Mouse (Mus musculus) myocyte (in vitro differentiated cells): Measurements from ENCODE around the gene Zfp354b. TPM values are rescaled to one million over a fixed set of nuclear protein-coding genes. Genes with fewer than 3 reads are reported as not detected.

Source experiments
- H3K27me3 ChIP-seq: one replicate; pipeline ENCODE4 v1.6.1; 2011; ENCODE audit not compliant: control insufficient read depth, insufficient read depth, insufficient read length
- H3K36me3 ChIP-seq: one replicate; pipeline ENCODE4 v1.6.1; 2011; ENCODE audit not compliant: control insufficient read depth, insufficient read depth
- H3K4me2 ChIP-seq: one replicate; pipeline ENCODE4 v1.6.1; 2011; ENCODE audit warnings: low read depth, control low read depth
- H3K4me3 ChIP-seq: one replicate; pipeline ENCODE4 v1.5.1; 2011; ENCODE audit warnings: mild to moderate bottlenecking, control low read depth, moderate library complexity
- H3K79me2 ChIP-seq: one replicate; pipeline ENCODE4 v1.6.1; 2011; ENCODE audit not compliant: control insufficient read depth, insufficient read depth
- H3ac ChIP-seq: one replicate; pipeline ENCODE4 v1.6.1; 2011; ENCODE audit not compliant: control insufficient read depth, insufficient read length
- CEBPB ChIP-seq: IDR thresholded peaks from 2 replicates; pipeline ENCODE4 v1.6.1; 2011; ENCODE audit warnings: mild to moderate bottlenecking, moderate library complexity; ENCODE audit not compliant: poor library complexity, insufficient read depth, severe bottlenecking
- E2F4 ChIP-seq: IDR thresholded peaks from one replicate; pipeline ENCODE4 v1.6.1; 2011; ENCODE audit warnings: mild to moderate bottlenecking, control low read depth, moderate library complexity; ENCODE audit not compliant: insufficient read depth
- MAX ChIP-seq: IDR thresholded peaks from one replicate; pipeline ENCODE4 v1.6.1; 2011; ENCODE audit warnings: low read depth, mild to moderate bottlenecking, control low read depth
- MYOD1 ChIP-seq, 3 experiments: IDR thresholded peaks; one replicate each; pipeline ENCODE4 v1.6.1; 2011; ENCODE audit warnings: control low read depth in 2 of 3, low read depth in 2 of 3, mild to moderate bottlenecking in 2 of 3, moderate library complexity in 1 of 3; ENCODE audit not compliant: insufficient read length in 2 of 3, control insufficient read depth in 1 of 3
- MYOG ChIP-seq, 3 experiments: IDR thresholded peaks; one replicate each; pipeline ENCODE4 v1.6.1; 2011; ENCODE audit warnings: control low read depth in 2 of 3, low read depth in 2 of 3, mild to moderate bottlenecking in 2 of 3; ENCODE audit not compliant: insufficient read length in 2 of 3, control insufficient read depth in 1 of 3, insufficient read depth in 1 of 3
- POLR2A ChIP-seq: IDR thresholded peaks from one replicate; pipeline ENCODE4 v1.6.1; 2011; ENCODE audit warnings: low read depth, mild to moderate bottlenecking, control low read depth, moderate library complexity; ENCODE audit not compliant: insufficient read length
- POLR2AphosphoS2 ChIP-seq: IDR thresholded peaks from one replicate; pipeline ENCODE4 v1.6.1; 2011; ENCODE audit warnings: low read depth, control low read depth; ENCODE audit not compliant: insufficient read length
- REST ChIP-seq: IDR thresholded peaks from one replicate; pipeline ENCODE4 v1.6.1; 2011; ENCODE audit warnings: mild to moderate bottlenecking, control low read depth, moderate library complexity; ENCODE audit not compliant: insufficient read depth, insufficient read length
- SRF ChIP-seq: IDR thresholded peaks from one replicate; pipeline ENCODE4 v1.6.1; 2011; ENCODE audit warnings: low read depth; ENCODE audit not compliant: control insufficient read depth, insufficient read length
- TCF12 ChIP-seq: IDR thresholded peaks from one replicate; pipeline ENCODE4 v1.6.1; 2011; ENCODE audit warnings: mild to moderate bottlenecking, control low read depth; ENCODE audit not compliant: poor library complexity, insufficient read depth, severe bottlenecking
- TCF3 ChIP-seq: IDR thresholded peaks from one replicate; pipeline ENCODE4 v1.6.1; 2011; ENCODE audit warnings: low read depth, control low read depth; ENCODE audit not compliant: insufficient read length
- USF1 ChIP-seq: IDR thresholded peaks from one replicate; pipeline ENCODE4 v1.6.1; 2011; ENCODE audit warnings: low read depth, mild to moderate bottlenecking, control low read depth, moderate library complexity
- polyA plus RNA-seq: library from polyadenylated mRNA; unstranded; fragments of >200 nt; fragmentation: generic; extraction: Trizol; gene quantifications from one replicate; pipeline ENCODE4 v1.2.1, GENCODE M21; 2012; ENCODE audit warnings: missing spikeins

The Zfp354b gene
- polyA plus RNA-seq, 1 experiment = 0.13 TPM

DNA sequence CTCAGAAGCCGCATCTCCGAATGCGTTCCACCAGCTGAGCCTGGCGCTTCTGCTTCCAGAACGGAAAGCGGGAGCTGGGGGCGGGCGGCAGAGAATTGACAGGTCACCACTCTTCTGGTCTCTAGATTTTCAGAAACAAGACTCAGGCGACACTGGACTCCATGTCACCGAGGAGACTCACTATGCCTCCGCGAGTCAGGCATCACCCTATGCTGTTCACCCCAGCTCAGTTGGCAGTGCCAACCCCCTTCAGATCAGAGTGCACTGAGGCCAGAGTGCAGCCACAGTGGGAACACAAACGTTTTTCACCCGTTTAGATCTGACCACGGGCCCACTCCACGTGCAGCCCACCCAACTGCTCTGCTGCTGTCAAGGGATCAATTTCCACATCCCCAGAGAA, 412 bp downstream of the Zfp354b start:
- H3K27me3 ChIP-seq = peaks cover 5% of the 10 kb centered on the region
- H3ac ChIP-seq = no peak overlapping the region
- H3K4me2 ChIP-seq = peak overlapping the region; percentile 70
- H3K4me3 ChIP-seq = peak overlapping the region; percentile 23
- no peaks in the 10 kb centered on the region for H3K79me2 ChIP-seq
- H3K36me3 ChIP-seq = no peaks in the 10 kb centered on the region
- TF ChIP-seq REST = no peak
- TF ChIP-seq USF1 = no peak
- no peak for TF ChIP-seq E2F4
- no peak for TF ChIP-seq SRF
- no peak for TF ChIP-seq TCF12
- no peak for TF ChIP-seq POLR2AphosphoS2
- TF ChIP-seq TCF3 = no peak
- no peak for TF ChIP-seq POLR2A
- no peak for TF ChIP-seq MYOD1 (IDR thresholded peaks at IDR 0.05; ENCODE audit: control insufficient read depth in 1 of 3, insufficient read length in 2 of 3, low read depth in 2 of 3)
- TF ChIP-seq MYOG (IDR thresholded peaks at IDR 0.05; ENCODE audit: control insufficient read depth in 1 of 3, insufficient read depth in 1 of 3, insufficient read length in 2 of 3, low read depth in 2 of 3) = no peak
- no peak for TF ChIP-seq CEBPB
- no peak for TF ChIP-seq MAX

DNA sequence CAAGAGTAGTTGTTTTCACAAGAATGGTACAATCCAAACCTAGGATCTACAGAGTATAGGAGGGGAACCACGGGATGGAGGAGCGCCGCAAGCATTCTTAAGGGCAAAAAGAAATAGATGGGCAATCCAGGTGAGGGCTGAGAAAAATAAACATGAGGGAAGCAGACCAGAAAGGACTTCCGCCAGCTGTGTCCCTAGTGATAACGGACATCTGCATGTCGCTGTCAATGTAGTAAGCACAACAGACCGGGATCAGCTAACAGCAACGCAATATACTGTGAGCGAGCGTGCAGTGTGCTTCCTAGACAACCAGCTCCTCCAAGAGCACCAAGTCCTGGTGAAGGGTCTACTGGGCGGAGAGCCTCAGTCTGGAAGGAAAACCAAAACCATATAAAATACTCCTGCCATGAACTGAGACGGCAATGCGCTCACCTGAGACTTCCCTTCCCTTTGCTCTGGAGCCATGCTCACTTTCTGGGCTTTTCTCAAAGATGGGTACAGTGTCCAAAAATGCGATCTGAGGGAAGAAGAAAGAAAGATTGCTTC, 891 bp downstream of the Zfp354b start:
- Histone ChIP-seq H3K4me2 (peak overlapping the region; percentile 24), H3K4me3 (peak overlapping the region; percentile 23), H3K27me3 (peaks cover 4% of the 10 kb centered on the region), H3ac (no peak overlapping the region), H3K36me3 (no peaks in the 10 kb centered on the region), H3K79me2 (no peaks in the 10 kb centered on the region)
- TF ChIP-seq MYOG (IDR thresholded peaks at IDR 0.05; ENCODE audit: control insufficient read depth in 1 of 3, insufficient read depth in 1 of 3, insufficient read length in 2 of 3, low read depth in 2 of 3) = no peak
- TF ChIP-seq E2F4 = no peak
- TF ChIP-seq REST = no peak
- no peak for TF ChIP-seq USF1
- no peak for TF ChIP-seq POLR2A
- no peak for TF ChIP-seq MYOD1 (IDR thresholded peaks at IDR 0.05; ENCODE audit: control insufficient read depth in 1 of 3, insufficient read length in 2 of 3, low read depth in 2 of 3)

DNA sequence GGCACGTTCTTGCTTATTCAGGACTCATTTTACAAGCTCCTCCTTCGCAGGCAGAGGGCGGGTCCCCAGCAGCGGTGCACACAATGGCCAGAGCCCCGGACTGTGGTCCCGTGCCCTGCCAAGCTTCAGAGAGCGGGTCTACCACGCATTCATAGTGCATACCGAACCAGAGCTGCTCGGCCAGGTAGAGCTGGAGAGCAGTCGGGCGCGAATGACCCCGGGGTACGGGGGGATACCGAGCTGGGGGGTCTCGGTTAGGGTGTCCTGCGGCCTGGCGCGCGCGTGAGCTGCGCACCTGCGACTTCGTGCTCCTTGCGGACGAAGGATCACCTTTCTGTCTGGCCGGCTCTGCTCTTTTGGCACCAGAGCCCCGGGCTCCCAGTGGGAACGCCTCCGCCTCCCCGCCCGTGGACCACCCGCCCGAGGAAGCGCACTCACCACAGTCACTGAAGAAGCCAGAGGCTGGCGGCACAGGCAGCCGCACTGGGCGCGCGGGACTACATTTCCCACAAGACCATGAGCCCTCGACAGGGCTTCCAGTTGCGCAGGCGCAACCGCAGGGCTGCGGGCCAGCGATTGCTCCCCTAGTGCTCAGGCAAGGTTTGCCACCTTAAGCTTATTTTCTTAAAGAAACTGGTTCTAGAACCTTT, 15.6 kb downstream of the Zfp354b start, which contains the start of gene Zfp2:
Gene Zfp2 (minus strand): TSS at position 495 of the 650 bp plus-strand sequence.
- no peak for TF ChIP-seq E2F4
- TF ChIP-seq USF1 = no peak
- TF ChIP-seq MYOD1 (IDR thresholded peaks at IDR 0.05; ENCODE audit: control insufficient read depth in 1 of 3, insufficient read length in 2 of 3, low read depth in 2 of 3) = peak in 1 of 3 experiments; percentile 18
- Histone ChIP-seq H3K4me3 (peak within 1 kb of the TSS; percentile 25), H3ac (peak within 1 kb of the TSS; percentile 10), H3K79me2 (no peaks in the 10 kb centered on the region), H3K36me3 (no peaks in the 10 kb centered on the region), H3K27me3 (no peaks in the 10 kb centered on the region), H3K4me2 (peak within 1 kb of the TSS; percentile 80)

DNA sequence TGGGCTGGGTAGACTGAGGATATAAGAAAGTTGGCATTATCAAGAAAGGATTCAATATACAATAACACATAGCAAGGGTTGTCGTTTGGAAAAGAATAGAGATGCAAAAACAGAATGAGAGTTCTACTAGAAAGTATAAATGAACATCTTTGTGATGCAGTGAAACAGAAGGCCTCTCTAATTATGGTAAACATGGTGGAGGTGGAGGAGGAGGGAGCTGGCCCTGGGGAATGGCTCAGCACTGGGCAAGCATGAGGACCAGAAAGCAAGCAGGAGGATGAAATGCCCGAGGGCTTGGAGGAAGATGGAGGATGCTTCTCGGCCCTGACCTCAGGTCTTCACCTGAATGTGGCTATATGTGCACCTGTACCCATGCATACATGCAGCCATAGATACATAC, 17.0 kb downstream of the Zfp354b start:
- Histone ChIP-seq H3K27me3 (no peaks in the 10 kb centered on the region), H3K36me3 (no peaks in the 10 kb centered on the region), H3K4me3 (no peak overlapping the region), H3ac (no peak overlapping the region), H3K4me2 (no peak overlapping the region), H3K79me2 (no peaks in the 10 kb centered on the region)
- no peak for TF ChIP-seq SRF
- TF ChIP-seq E2F4 = no peak
- TF ChIP-seq MAX = no peak
- no peak for TF ChIP-seq POLR2AphosphoS2
- TF ChIP-seq MYOG (IDR thresholded peaks at IDR 0.05; ENCODE audit: control insufficient read depth in 1 of 3, insufficient read depth in 1 of 3, insufficient read length in 2 of 3, low read depth in 2 of 3) = no peak
- no peak for TF ChIP-seq CEBPB
- TF ChIP-seq MYOD1 (IDR thresholded peaks at IDR 0.05; ENCODE audit: control insufficient read depth in 1 of 3, insufficient read length in 2 of 3, low read depth in 2 of 3) = no peak
- no peak for TF ChIP-seq POLR2A
- no peak for TF ChIP-seq USF1
- TF ChIP-seq TCF3 = no peak
- TF ChIP-seq TCF12 = no peak

DNA sequence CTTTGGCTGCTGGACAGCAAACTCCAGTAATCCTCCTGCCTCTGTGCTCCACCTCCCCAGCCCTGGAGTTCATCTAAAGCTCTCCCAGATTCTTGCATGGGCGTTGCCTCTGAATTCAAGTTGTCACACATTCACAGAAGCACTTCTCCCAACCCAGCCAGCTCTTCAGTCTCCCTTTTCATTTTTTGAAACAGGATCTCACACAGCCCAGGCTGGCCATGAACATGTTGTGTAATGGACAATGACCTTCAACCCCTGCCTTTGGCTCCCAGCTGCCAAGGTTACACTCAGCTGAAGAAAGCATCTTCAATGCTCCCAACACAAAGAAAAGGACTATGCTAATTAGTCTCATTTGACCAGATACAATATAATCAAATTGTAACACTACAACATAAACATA, 18.1 kb downstream of the Zfp354b start:
- Histone ChIP-seq H3K36me3 (no peaks in the 10 kb centered on the region), H3K79me2 (no peaks in the 10 kb centered on the region), H3K4me2 (no peak overlapping the region), H3K27me3 (no peaks in the 10 kb centered on the region), H3ac (no peak overlapping the region), H3K4me3 (no peak overlapping the region)
- TF ChIP-seq MYOD1 (IDR thresholded peaks at IDR 0.05; ENCODE audit: control insufficient read depth in 1 of 3, insufficient read length in 2 of 3, low read depth in 2 of 3) (no peak), USF1 (no peak), CEBPB (no peak), MYOG (IDR thresholded peaks at IDR 0.05; ENCODE audit: control insufficient read depth in 1 of 3, insufficient read depth in 1 of 3, insufficient read length in 2 of 3, low read depth in 2 of 3) (no peak), MAX (no peak), TCF12 (no peak), POLR2AphosphoS2 (no peak), POLR2A (no peak), TCF3 (no peak), E2F4 (no peak), SRF (no peak), REST (no peak)
